Mouse (Mus musculus): ENCODE data around the gene Hdac4.

GRCm38 (mm10) chr1:91927536-91928315, 267.8 kb downstream of the Hdac4 start:
- TF ChIP-seq GATA1 (IDR thresholded peaks at IDR 0.05; ENCODE audit: low read length) (no peak), TAL1 (IDR thresholded peaks at IDR 0.05; ENCODE audit: low read length) (no peak)
